Mouse (Mus musculus): ENCODE measurements at regions not wholly inside any gene's neighbourhood (a gene's known extent, or its start where the extent isn't known, plus 50 kb on each side); places are given as distances from the start of the nearest gene placed in this dataset.

DNA sequence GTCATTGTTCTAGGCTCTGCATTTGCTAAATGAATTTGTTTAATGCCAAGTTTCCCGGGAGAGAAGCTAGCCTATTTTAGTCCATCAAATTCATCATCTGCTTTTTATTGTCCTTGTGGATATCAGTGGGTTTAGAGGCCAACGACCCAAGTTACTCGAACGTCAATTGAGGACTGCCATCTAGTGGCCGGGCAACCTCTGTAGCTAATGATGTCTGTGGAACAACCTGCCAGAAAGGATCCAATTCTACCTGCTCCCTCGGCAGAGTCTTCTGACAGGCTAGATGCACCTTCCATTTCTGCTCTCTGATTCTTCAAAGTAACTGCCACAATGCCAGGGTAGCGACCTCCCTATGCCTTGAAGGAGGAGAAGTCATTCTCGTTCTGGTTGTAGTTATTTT, 232.1 kb upstream of the Cxcr4 start:
- ATAC-seq (ENCODE audit: low FRiP score) (peak; percentile 41; the same call in 1 of the 2 replicates), DNase-seq (ENCODE audit: low spot score) (peak; percentile 80)
- no peak overlapping the region for H3K4me3 ChIP-seq (replicated peaks; ENCODE audit: low read length)
- H3K27ac ChIP-seq = no peak overlapping the region
- H3K27me3 ChIP-seq (ENCODE audit: control insufficient read depth, insufficient read depth, low read length) = no peaks in the 10 kb centered on the region
- no peak overlapping the region for H3K4me2 ChIP-seq (replicated peaks)
- no peaks in the 10 kb centered on the region for H3K4me1 ChIP-seq (replicated peaks; ENCODE audit: control insufficient read depth, insufficient read depth, low read length)
- H3K9ac ChIP-seq = no peak overlapping the region
- WGBS = 10% methylated on average over 8 of the region's 8 CpGs
- no peaks in the 10 kb centered on the region for H3K9me3 ChIP-seq (ENCODE audit: control insufficient read depth, low read length)
- H3K36me3 ChIP-seq (replicated peaks; ENCODE audit: control insufficient read depth, insufficient read depth) = no peaks in the 10 kb centered on the region

DNA sequence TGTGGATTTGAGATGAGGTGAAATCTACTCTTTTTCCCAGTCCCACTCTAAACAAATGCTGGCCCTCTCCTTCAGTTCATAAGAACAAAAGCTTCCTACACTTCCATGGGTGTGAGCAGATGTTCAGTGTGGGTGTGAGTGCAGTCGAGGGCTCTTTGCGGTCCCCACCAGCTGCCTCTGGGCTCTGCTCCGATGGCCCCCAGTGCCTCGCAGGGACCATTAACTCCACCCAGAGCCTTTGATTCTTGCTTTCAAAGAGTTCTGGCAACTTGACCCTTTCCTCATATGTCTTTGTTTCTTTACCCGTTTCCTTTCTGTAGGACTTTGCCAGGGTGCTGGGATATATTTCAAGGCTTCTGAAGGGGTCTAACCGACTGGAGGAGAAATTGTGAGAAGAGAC, 229.9 kb upstream of the Cxcr4 start:
- Histone ChIP-seq H3K9ac (no peak overlapping the region), H3K4me3 (replicated peaks; ENCODE audit: low read length) (no peak overlapping the region), H3K27me3 (ENCODE audit: control insufficient read depth, insufficient read depth, low read length) (no peaks in the 10 kb centered on the region), H3K9me3 (ENCODE audit: control insufficient read depth, low read length) (no peaks in the 10 kb centered on the region), H3K4me1 (replicated peaks; ENCODE audit: control insufficient read depth, insufficient read depth, low read length) (no peaks in the 10 kb centered on the region), H3K4me2 (replicated peaks) (no peak overlapping the region), H3K36me3 (replicated peaks; ENCODE audit: control insufficient read depth, insufficient read depth) (no peaks in the 10 kb centered on the region), H3K27ac (no peak overlapping the region)
- ATAC-seq (ENCODE audit: low FRiP score) = no peak
- 51% methylated on average over 6 of the region's 6 CpGs for WGBS
- no peak for DNase-seq (ENCODE audit: low spot score)

DNA sequence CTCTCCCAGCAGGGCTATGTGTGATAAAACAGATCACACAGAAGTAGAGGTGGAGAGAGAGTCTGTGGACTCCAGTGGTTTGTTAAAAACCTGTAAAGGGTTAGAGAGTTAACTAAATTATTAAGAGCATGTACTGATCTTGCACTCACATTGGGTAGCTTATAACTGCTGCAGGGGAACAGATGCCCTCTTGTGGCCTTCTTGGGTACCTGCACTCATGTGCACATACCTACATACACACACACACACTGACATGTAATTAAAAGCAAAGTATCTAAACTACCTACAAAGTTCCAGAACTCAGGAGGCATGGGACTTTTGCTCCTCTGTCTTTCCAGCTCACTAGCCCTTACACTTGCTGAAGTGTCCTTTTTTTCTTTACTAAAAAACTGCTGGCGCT, 228.4 kb upstream of the Cxcr4 start:
- Histone ChIP-seq H3K36me3 (replicated peaks; ENCODE audit: control insufficient read depth, insufficient read depth) (no peaks in the 10 kb centered on the region), H3K27ac (no peak overlapping the region), H3K9me3 (ENCODE audit: control insufficient read depth, low read length) (no peaks in the 10 kb centered on the region), H3K4me1 (replicated peaks; ENCODE audit: control insufficient read depth, insufficient read depth, low read length) (no peaks in the 10 kb centered on the region), H3K4me2 (replicated peaks) (no peak overlapping the region), H3K9ac (no peak overlapping the region), H3K27me3 (ENCODE audit: control insufficient read depth, insufficient read depth, low read length) (no peaks in the 10 kb centered on the region), H3K4me3 (replicated peaks; ENCODE audit: low read length) (no peak overlapping the region)
- ATAC-seq (ENCODE audit: low FRiP score) = no peak
- DNase-seq (ENCODE audit: low spot score) = no peak
- WGBS = 96% methylated on average over 1 of the region's 1 CpGs

DNA sequence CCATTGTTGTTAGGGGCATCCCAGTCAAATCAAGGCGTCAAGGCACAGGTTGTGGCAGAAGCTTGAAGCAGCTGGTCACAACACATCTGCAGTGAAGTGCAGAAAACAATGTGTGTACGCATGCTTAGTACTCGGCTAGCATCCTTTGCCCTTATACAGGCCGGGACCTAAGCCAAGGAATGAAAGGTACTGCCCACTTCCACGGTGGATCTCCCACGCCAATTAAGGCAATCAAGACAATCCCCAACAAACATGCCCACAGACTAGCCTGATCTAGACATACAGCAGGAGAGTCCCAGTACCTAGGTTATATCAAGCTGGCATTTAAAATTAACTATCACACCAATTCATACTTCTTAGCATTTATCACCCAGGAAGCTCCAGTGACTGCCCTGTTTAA, 227.5 kb upstream of the Cxcr4 start:
- ATAC-seq (ENCODE audit: low FRiP score) (no peak), DNase-seq (ENCODE audit: low spot score) (no peak)
- no peak overlapping the region for H3K27ac ChIP-seq
- 90% methylated on average over 6 of the region's 6 CpGs for WGBS
- no peaks in the 10 kb centered on the region for H3K4me1 ChIP-seq (replicated peaks; ENCODE audit: control insufficient read depth, insufficient read depth, low read length)
- no peak overlapping the region for H3K9ac ChIP-seq
- no peak overlapping the region for H3K4me3 ChIP-seq (replicated peaks; ENCODE audit: low read length)
- no peaks in the 10 kb centered on the region for H3K9me3 ChIP-seq (ENCODE audit: control insufficient read depth, low read length)
- H3K4me2 ChIP-seq (replicated peaks) = no peak overlapping the region
- no peaks in the 10 kb centered on the region for H3K27me3 ChIP-seq (ENCODE audit: control insufficient read depth, insufficient read depth, low read length)
- H3K36me3 ChIP-seq (replicated peaks; ENCODE audit: control insufficient read depth, insufficient read depth) = no peaks in the 10 kb centered on the region

DNA sequence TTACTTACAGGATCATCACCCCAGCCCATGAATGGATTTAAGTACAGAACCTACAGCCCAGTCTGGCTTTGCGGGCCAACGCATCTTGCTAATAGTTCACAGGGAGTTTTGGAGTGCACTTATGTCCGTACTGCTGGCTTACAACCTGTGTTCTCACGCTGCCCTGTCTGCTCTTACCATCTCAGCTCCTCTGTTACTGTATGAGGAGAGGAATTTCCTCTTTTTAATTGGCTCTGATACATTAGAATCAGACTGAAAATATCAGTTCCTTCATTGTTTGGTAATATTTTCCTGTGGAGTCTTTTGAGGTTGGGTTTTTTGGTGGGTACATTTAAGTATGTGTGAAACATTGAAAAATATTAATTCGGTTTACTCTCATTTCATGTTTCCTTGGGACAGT, 221.3 kb upstream of the Cxcr4 start:
- H3K4me1 ChIP-seq (replicated peaks; ENCODE audit: control insufficient read depth, insufficient read depth, low read length) = no peaks in the 10 kb centered on the region
- no peak overlapping the region for H3K4me2 ChIP-seq (replicated peaks)
- no peak for ATAC-seq (ENCODE audit: low FRiP score)
- no peaks in the 10 kb centered on the region for H3K9me3 ChIP-seq (ENCODE audit: control insufficient read depth, low read length)
- DNase-seq (ENCODE audit: low spot score) = no peak
- WGBS = 86% methylated on average over 5 of the region's 5 CpGs
- no peaks in the 10 kb centered on the region for H3K27me3 ChIP-seq (ENCODE audit: control insufficient read depth, insufficient read depth, low read length)
- H3K27ac ChIP-seq = no peak overlapping the region
- H3K36me3 ChIP-seq (replicated peaks; ENCODE audit: control insufficient read depth, insufficient read depth) = no peaks in the 10 kb centered on the region
- H3K9ac ChIP-seq = no peak overlapping the region
- H3K4me3 ChIP-seq (replicated peaks; ENCODE audit: low read length) = no peak overlapping the region

DNA sequence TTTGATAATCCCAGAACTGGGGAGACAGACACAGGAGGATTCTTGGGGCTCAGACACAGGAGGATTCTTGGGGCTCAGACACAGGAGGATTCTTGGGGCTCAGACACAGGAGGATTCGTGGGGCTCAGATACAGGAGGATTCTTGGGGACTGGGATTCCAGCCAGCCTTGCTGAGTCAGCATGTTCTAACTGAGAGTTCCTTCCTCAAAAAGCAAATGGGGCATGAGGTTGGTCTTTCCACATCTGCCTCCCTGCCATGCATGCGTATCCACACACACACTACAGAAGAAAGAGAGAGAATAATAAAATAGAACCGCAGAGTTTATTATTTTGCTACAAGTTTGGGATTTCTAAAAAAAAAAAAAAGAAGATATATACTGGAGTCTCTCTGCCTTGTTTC, 218.8 kb upstream of the Cxcr4 start:
- 82% methylated on average over 3 of the region's 3 CpGs for WGBS
- H3K27me3 ChIP-seq (ENCODE audit: control insufficient read depth, insufficient read depth, low read length) = no peaks in the 10 kb centered on the region

DNA sequence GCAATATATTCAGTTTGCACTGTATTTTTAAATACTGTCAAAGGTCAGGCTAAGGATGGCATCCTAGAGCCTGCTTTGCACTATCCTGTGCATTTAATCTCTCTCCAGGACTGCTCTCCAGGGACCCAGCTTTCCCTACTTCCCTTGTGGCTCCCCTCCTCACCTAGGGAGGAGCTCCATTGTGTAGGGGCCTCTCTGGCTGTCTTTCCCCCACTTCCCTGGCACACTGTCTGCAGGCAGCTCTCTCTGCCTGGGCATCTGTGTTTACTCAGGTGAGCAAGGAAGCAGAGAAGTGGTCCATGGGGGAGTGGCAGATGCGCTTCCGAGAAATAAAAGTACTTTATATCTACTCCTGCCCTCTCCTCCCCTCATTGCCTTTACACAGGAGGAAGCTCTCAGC, 218.0 kb upstream of the Cxcr4 start:
- no peak overlapping the region for H3K9ac ChIP-seq
- WGBS = 71% methylated on average over 2 of the region's 2 CpGs
- H3K36me3 ChIP-seq (replicated peaks; ENCODE audit: control insufficient read depth, insufficient read depth) = no peaks in the 10 kb centered on the region
- no peaks in the 10 kb centered on the region for H3K27me3 ChIP-seq (ENCODE audit: control insufficient read depth, insufficient read depth, low read length)
- peaks cover 18% of the 10 kb centered on the region for H3K4me1 ChIP-seq (replicated peaks; ENCODE audit: control insufficient read depth, insufficient read depth, low read length)
- H3K27ac ChIP-seq = no peak overlapping the region
- no peak overlapping the region for H3K4me2 ChIP-seq (replicated peaks)
- H3K4me3 ChIP-seq (replicated peaks; ENCODE audit: low read length) = no peak overlapping the region
- ATAC-seq (ENCODE audit: low FRiP score) (no peak), DNase-seq (ENCODE audit: low spot score) (no peak)
- no peaks in the 10 kb centered on the region for H3K9me3 ChIP-seq (ENCODE audit: control insufficient read depth, low read length)

More for the DNA sequence above, 218.8 kb upstream of the Cxcr4 start:
- ATAC-seq (ENCODE audit: low FRiP score) (no peak), DNase-seq (ENCODE audit: low spot score) (no peak)
- H3K36me3 ChIP-seq (replicated peaks; ENCODE audit: control insufficient read depth, insufficient read depth) = no peaks in the 10 kb centered on the region
- no peak overlapping the region for H3K27ac ChIP-seq
- H3K9me3 ChIP-seq (ENCODE audit: control insufficient read depth, low read length) = no peaks in the 10 kb centered on the region
- H3K4me3 ChIP-seq (replicated peaks; ENCODE audit: low read length) = no peak overlapping the region
- H3K4me1 ChIP-seq (replicated peaks; ENCODE audit: control insufficient read depth, insufficient read depth, low read length) = peaks cover 11% of the 10 kb centered on the region
- H3K4me2 ChIP-seq (replicated peaks) = no peak overlapping the region
- H3K9ac ChIP-seq = no peak overlapping the region

DNA sequence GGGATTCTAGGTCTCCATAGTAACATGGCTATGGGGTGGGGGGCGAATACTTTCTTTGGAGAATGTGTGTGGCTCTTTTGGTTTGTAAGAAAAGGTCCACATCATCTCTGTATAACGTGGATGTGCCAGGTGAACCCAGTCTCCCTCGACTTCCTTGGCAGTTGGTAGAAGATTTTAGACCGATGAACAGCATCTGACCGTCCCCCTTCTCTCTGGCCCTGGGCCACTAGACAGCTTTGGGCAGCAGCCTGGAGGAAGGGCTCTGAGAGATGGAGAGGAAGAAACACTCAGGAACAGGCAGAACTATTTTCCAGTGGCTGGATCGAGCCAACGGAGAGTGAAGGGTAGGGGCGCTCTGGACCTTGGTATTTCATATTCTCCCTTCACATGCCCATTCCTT, 217.5 kb upstream of the Cxcr4 start:
- Histone ChIP-seq H3K36me3 (replicated peaks; ENCODE audit: control insufficient read depth, insufficient read depth) (no peaks in the 10 kb centered on the region), H3K4me1 (replicated peaks; ENCODE audit: control insufficient read depth, insufficient read depth, low read length) (peaks cover 19% of the 10 kb centered on the region), H3K4me2 (replicated peaks) (no peak overlapping the region), H3K9ac (no peak overlapping the region), H3K9me3 (ENCODE audit: control insufficient read depth, low read length) (no peaks in the 10 kb centered on the region), H3K27me3 (ENCODE audit: control insufficient read depth, insufficient read depth, low read length) (no peaks in the 10 kb centered on the region), H3K4me3 (replicated peaks; ENCODE audit: low read length) (no peak overlapping the region), H3K27ac (no peak overlapping the region)
- WGBS = 91% methylated on average over 8 of the region's 8 CpGs
- no peak for ATAC-seq (ENCODE audit: low FRiP score)
- no peak for DNase-seq (ENCODE audit: low spot score)

DNA sequence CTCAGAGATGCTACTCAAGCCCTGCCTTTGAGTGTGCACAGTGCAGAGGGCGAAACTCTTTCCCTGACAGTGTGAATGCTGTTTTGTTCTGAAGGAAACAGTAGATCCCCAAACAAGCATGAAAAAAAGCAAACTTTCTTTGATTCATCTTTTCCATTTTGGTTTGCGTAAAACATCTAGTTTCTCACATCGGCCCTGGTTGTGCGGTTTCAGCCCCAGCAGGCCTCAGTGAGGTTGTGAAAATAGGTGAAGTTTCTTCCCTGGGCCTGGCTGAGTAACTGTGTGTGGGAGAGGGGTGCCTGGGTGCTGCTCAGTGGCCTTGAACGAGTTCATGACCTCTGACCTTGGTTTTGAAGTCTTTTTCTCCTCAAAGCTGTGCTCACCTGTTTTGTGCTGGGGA, 216.5 kb upstream of the Cxcr4 start:
- Histone ChIP-seq H3K9ac (no peak overlapping the region), H3K4me2 (replicated peaks) (no peak overlapping the region), H3K36me3 (replicated peaks; ENCODE audit: control insufficient read depth, insufficient read depth) (no peaks in the 10 kb centered on the region), H3K27ac (no peak overlapping the region), H3K4me3 (replicated peaks; ENCODE audit: low read length) (no peak overlapping the region), H3K9me3 (ENCODE audit: control insufficient read depth, low read length) (no peaks in the 10 kb centered on the region), H3K27me3 (ENCODE audit: control insufficient read depth, insufficient read depth, low read length) (no peaks in the 10 kb centered on the region), H3K4me1 (replicated peaks; ENCODE audit: control insufficient read depth, insufficient read depth, low read length) (peaks cover 26% of the 10 kb centered on the region)
- no peak for DNase-seq (ENCODE audit: low spot score)
- no peak for ATAC-seq (ENCODE audit: low FRiP score)
- WGBS = 86% methylated on average over 5 of the region's 5 CpGs

All from hindbrain, embryonic 14.5 days (tissue).